Mouse (Mus musculus): ENCODE results near the gene Csnk2b.
"Not testable (repeated sequence)": the region's sequence is repeated elsewhere in the genome, so short reads cannot be mapped to it uniquely, and the experiment has no call there.

The Csnk2b gene

DNA sequence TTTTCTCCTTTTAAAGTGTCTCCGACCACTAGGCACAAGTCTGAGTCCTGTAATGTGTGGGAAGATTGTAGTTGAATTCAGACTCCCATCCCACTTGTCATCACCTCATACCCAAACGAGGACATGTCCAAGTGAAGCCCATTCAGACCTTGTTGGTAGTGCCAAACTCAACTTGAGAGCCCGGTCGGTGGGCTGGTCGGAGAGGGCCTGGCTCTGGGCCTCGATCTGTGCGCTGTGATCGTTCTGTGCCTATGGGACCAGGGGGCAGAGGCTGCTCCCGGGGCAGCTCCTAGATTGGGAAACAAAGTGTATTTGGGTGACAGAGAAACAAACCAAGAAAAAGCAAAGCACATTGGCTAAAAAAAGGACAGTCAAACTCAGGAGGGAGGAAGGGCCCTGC lies 31.2 kb upstream of the Csnk2b start:
- in situ Hi-C loops (cut with MboI), result no loop called here

DNA sequence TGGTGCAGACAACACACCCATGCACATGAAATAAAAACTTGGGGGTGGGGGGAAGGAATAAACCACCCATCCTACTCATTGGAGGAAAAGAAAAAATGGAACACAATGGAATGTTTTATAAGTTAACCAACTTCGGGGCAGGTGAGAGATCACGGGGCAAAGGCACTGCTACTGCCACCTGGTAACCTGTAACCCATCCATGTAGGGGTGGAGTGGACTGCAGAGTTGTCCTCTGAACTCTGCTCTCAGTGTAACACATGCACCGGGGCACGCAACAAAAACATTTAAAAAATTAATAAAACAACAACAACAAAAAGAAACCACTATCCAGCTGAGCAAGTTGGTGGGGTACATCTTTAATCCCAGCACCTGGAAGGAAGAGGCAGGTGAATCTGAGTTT lies 30.3 kb upstream of the Csnk2b start:
- in situ Hi-C loops (cut with MboI), result no loop called here

DNA sequence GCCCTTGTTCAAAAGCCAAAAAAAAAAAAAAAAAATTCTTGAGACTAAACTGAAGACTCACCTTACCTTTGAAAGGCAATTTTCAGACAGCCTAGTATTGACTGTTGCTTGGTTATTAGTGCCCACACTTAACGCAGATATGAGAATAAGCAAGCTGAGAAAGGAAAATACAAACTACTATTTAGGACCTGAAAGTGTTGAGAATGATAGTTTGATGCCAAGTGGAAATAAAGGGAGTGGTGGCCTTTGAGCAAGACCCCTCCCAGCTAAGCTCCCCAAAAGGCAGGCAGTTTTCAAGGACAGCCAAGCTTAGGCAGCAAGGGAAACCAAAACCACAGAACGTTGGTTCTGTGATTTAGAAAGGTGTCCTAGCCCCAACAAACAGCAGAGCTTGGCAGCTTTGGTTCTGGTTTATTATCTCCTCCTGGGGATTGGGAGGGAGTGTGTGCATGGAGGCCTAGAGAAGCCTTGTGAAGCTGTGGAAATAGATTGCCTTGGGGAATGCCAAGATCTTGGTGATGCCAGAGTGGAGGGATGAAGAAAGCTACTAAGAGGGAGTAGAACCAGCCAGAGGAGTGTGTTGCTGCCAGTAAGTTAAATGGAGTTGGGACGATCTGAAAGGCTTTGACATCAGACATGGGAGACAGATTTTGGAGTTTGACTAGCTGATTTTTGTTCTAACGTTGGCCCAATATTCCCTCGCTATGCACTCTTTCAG lies 26.2 kb upstream of the Csnk2b start:
- in situ Hi-C loops (cut with MboI), result no loop called here

DNA sequence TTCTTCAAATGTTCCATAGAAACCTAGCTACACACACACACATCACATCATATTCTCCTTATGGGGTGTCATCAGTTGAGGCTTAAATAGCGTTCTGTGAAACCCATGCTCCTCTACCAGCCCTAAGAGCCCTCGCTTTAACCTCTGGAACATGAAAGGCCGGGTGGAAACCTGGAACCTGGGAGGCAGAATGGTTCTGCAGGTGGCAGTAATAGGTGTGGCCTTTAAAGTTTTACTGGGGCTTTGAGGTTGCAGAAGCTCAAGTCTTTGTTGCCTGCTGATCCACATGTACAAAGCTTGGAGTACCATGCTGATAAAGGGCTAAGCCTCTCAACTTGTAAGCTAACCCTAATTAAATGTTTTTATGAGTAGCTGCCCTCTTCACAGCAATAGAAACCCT lies 25.5 kb upstream of the Csnk2b start:
- in situ Hi-C loops (cut with MboI), result no loop called here

DNA sequence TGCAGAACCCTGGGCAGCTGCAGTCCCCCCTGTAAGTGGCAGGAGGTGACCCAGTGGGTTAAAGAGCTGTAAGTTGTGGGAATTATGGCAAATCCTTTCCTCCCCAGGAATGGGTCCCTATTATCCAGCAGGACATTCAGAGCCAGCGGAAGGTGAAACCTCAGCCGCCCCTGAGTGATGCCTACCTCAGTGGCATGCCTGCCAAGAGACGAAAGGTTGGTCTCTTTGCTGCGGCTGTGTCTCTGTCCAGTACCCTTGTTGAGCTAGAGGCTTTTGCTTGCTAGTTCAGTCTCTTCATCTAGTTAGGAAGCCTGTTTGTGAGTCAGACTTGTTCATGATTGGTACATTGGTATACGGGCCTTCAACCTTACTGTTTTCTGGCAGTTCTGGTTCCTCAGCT lies 24.3 kb upstream of the Csnk2b start:
- in situ Hi-C loops (cut with MboI), result no loop called here

DNA sequence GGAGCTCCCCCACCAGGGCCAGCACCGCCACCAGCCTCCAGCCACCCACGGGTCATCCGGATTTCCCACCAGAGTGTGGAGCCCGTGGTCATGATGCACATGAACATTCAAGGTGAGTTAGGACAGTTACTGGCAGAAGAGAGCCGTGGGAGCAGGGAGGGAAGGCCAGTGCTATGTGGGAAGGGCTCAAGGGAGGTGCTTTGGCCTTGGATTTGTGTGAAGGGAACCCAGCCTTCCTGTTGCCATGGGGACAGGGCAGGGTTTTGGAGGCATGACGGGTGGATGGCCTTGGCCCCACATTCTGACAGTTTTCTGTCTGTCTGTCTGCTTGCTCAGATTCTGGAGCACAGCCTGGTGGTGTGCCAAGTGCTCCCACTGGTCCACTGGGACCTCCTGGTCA lies 20.1 kb upstream of the Csnk2b start:
- in situ Hi-C loops (cut with MboI), result no loop called here

DNA sequence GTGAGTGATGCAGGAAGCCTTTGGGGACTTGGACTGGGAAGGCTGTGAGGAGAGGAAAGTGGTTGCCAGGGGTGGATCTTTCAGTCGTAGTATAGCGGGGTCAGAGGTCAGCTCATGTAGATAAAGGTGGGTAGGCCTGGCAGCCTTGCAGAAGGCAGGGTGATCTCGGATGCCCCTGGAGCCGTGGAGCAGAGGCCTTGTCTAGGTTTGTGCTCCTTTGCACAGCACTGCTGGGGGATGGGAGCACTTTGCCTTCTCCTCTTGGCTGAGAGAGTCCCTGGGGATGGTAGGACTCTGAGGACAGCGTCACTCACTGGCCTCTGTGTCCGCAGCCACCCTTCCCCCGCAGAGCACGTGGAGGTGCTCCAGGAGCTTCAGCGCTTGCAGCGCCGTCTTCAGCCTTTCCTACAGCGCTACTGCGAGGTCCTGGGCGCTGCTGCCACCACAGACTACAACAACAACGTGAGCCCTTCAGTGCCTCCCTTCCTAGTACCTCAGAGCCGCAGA lies 18.7 kb upstream of the Csnk2b start:
- in situ Hi-C loops (cut with MboI), result no loop called here

DNA sequence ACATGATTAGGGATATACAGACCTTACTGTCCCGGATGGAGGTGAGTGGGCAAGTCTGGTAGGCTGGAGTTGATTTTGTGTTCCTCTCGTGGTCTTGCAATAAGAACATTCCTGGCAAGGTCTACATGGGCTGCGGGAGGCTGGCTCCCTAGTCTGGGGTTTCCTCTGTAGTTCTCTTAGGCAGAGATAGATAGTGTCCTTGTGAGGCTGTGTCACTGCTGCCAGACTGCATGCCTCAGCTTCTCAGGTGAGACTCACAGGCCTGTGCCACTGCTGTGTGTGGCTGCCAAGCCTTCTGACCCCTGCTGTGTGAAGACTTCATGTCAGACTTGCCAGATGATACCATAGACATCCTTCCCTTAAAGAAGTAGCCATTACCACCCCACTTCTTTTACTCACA lies 17.4 kb upstream of the Csnk2b start:
- in situ Hi-C loops (cut with MboI), result no loop called here

DNA sequence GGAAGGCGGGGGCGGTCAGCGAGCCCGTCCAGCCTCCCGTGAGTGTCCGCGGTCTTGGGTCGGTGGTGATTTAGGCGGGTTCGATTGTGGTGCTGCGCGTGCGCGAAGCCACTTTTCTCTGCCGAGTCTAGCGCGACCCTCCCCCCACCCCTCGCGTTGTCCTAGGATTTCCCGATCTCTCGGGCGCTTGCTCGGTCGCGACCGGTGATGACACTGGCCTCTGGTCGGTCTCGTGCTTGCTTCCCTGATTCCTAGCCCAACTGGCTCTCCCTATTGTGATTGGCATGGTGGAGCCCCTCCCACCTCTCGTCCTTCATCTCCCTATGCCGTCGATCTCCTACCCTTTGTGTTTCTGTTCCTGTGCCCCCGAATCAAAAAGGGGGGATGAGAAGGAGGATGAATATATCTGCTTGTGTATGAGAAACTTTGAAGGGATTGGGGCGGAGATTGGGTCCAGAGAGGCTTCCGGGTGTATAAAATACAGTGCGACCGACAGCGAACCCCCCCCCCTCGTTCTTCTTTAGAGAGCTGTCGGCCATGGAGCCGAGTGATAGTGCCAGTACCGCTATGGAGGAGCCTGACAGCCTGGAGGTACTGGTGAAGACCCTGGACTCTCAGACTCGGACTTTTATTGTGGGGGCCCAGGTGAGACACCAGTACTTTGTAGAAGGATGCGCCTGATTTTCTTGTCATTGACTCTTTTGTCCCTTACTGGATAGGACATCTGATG lies 13.9 kb upstream of the Csnk2b start:
- in situ Hi-C loops (cut with MboI), result no loop called here

DNA sequence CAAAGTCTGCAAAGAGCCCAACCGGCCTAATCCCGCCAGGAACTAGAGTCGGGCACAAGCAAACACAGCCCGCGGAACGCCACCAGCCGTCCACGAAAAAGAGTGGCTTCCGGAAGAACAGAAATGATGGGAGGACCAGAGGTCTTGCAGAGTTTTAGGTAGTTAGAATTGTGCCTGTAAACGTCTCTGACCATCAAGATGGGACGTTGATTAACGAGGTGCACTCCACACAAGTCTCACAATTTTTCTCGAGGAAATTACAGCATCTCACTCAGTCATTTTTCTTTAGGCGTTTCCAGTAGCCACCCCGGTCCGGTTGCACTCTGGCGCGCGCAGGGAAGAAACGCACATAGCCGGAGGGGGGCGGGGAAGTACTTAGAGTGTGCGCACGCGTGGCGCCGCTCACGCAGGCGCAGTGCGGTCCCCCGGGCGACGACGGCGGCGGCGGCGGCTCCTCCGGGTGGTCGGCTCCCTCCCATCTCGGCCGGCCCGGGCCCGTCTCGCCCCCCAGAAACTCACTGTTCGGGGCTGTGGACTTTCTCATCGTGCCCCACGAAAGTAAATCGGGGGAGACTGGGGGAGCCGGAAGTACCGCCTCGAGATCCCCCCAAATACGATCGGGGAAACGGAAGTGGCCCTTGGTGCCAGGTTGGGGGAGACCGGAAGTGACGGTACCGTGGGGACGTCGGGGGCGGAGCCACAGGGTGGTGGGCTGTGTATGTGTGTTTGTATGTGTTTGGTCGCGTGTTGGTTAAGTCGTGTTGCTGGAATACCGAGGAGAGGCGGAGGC lies 13.1 kb upstream of the Csnk2b start, which contains the start of gene Bag6:
Gene Bag6, plus strand, starts transcription at position 378 of the 790 bp plus-strand sequence.
- in situ Hi-C loops (cut with MboI), result no loop called here

DNA sequence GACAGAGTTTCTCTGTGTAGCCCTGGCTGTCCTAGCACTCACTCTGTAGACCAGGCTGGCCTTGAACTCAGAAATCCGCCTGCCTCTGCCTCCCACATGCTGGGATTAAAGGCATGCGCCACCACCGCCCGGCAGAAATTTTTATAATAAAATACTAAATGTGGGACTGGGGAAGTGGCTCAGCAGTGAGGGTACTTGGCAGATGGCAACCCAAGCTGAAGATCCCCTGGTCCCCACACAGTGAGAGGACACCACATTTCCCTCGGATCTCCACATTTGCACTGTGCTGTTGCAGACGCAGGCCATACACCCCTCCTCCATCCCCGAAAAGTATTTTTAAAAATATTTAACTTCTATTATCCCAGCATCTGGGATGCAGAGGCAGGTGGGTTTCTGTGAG lies 11.7 kb upstream of the Csnk2b start:
- in situ Hi-C loops (cut with MboI), result no loop called here

DNA sequence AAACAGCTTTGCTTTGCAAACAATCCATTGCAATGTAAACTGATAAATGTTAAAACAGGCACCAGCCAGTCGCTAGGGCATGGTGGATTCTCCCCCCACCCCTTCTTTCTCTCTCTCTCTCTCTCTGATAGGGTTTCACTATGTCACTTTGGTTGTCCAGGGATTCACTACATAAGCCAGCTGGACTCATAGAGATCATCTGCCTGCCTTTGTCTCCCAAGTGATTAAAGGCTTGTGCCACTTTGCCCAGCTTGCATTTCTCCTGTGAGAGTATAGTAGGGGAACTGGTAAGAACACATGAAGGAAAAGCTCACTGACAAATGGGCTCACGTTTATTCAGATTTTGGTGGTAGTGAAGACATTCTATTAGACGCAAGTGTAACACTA lies 10.3 kb upstream of the Csnk2b start:
- in situ Hi-C loops (cut with MboI), result no loop called here

DNA sequence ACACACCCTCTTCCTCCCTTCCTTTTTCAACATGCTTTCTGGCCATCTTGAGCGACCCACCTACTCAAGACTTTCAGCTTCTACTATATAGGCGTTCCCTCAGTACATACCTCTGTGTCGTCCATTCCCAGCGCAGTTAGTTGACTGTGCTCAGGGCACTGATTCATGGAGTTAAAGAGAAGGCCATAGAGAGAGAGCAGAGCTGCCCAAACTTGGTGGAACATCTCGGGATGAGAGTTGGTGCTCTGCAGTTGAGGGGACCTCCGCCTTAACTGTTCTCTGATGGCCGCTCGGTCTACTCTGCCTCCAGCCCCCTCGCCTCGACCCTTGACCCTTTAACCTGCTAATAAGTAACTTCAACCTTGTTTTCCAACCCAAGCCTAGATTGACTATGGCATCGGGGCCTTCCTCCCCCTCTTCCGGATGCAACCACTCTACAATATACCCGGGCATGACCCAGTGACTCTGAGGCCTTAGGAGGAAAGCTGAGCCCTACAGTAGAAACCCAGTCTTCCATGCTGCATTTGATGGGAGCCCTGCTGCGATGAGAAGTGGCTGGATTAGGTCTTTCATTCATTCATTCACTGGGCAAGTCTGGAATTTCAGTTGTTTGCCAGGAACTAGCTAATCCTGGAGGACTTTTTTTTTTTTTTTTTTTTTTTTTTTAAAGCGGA lies 9.8 kb upstream of the Csnk2b start, which contains the start of gene Apom:
Gene Apom, minus strand, starts transcription at position 551 of the 674 bp plus-strand sequence.
- in situ Hi-C loops (cut with MboI), result no loop called here

DNA sequence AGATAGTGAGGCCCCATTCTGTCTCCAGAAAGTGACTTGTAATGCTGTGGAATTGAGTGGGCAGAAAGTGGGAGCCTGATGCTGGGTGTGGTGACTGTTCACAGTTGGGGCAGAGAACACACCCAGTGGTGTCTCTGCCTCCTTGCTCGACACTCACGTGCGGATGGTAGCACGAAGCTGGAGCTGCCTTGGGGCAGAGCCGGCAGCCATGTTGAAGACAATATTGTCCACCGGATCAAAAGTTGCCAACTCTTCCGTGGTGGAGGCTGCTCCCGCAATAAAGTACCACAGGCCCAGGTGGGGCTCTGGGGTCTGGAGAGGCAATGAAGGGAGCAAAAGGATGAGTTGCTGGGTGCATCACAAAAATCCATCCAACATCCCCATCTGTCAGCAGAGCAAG lies 9.2 kb upstream of the Csnk2b start:
- in situ Hi-C loops (cut with MboI), result no loop called here

DNA sequence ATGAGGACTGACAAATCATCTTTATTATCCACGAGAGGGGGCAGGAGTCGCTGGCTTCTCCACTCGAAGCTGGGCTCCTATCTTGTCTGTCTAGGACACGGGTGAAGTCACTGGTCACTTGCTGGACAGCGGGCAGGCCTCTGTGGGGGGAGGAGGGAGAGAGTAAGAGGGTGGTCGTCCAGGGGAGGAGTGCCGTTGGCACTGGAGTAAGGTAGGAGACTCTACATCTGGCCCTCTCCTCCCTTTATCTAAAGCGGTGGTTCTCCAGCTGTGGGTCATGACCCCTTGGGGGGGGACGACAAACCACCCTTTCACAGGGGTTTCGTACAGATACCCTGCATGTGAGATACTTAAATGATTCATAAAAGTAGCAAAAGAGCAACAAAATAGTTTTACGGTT lies 7.1 kb upstream of the Csnk2b start:
- in situ Hi-C loops (cut with MboI), result no loop called here

DNA sequence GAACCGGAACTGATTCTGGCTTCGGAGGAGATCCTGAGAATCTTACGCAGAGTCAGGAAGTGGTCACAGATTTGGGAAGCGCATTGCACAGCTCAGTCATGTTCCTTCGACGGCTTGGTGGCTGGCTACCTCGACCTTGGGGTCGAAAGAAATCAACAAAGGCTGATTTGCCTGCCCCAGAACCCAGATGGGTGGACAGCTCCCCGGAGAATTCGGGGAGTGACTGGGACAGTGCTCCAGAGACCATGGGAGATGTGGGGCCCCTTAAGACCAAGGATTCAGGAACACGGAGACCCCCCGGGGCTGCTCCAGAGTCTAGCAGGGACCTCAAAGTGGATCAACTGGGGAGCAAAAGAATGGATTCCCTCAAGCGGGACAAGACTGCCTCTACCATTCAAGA lies 5.2 kb upstream of the Csnk2b start:
- in situ Hi-C loops (cut with MboI), result no loop called here

DNA sequence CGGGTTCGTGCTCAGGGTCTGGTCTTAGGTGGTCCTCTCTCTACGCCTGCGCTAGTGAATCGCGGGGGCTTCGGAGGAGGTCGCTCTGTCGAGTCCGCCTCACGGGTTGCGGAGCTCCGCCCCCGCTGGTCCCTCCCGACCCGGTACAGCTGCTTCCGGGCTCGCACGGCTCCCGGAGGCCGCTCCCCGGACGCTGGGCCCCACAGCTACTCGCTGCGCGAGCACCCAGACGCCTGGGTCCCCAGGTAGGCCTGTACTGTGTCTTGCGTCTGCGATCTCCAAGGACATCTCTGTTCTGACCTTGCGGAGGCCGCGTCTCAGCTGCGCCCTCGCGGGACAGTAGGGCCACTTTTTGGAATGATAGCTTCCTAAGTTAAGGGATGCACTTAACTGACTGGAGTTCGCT lies 4.4 kb upstream of the Csnk2b start, which contains the start of gene D17H6S53E:
Gene D17H6S53E, plus strand, starts transcription at position 168 of the 406 bp plus-strand sequence.
- in situ Hi-C loops (cut with MboI), result no loop called here

DNA sequence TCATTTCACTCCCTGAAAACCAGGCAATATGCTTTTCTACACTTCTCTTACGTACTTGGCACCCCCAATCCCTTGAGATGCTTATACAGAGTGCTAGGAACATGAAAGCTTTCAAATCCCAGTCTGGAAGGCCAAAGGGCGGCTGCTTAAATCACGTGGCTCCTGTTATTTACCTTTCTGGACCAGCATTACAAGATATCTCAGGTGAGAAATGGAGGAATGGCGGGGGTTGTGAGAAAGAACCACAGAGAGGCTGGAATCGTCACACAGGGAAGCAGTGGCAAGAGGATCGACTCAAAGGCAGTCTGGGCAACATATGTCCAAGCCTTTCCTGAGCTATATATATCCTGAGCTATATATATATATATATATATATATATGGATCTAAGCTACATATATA lies 3.7 kb upstream of the Csnk2b start:
- in situ Hi-C loops (cut with MboI), result no loop called here

DNA sequence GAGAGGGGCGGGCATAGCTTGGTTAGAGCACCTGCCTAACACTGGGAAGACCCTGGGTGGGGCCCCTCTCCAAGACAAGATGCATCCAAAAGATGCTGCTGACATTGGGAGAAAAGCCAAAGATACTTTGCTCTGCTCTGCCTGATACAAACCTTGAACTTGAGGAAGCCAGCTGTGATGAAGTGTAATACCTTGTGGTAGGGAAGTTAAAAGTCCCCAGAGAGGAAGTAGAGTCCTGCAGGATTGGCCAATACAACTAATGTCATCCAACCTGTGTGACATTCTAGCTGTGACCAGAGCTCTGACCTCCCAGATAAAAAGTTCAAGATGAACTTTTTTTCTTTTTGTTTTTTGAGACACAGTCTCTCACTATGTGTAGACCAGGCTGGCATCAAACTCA lies 3.2 kb upstream of the Csnk2b start:
- in situ Hi-C loops (cut with MboI), result no loop called here

DNA sequence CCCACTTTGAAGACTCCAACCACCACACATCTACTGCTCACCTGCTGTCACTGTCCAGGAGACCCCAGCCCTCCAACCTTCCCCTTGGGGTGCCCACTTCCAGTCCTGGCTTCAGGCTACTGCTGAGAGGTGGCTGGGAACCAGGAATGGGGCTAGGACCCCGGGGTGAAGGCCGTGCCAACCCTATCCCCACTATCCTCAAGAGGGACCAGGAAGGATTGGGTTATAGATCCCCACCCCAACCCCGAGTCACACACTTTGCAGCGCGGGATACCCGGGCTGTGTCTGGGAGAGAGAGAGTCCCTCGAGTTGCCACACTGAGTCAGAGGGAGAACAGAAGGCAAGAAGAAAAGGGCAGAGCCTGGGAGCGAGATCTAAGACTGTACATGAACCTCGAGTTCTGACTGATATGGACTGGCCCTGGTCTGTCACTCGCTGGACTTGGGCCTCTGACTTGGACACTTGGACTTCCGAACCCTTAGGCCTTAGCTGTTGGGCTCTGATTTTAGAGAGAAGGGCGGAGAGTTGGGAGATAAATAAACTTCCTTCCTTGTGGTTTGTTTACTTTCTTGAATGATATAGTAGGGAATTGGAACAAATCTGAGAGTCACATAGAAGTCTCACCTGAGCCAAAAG lies 2.5 kb upstream of the Csnk2b start:
- in situ Hi-C loops (cut with MboI), result not testable (repeated sequence)

DNA sequence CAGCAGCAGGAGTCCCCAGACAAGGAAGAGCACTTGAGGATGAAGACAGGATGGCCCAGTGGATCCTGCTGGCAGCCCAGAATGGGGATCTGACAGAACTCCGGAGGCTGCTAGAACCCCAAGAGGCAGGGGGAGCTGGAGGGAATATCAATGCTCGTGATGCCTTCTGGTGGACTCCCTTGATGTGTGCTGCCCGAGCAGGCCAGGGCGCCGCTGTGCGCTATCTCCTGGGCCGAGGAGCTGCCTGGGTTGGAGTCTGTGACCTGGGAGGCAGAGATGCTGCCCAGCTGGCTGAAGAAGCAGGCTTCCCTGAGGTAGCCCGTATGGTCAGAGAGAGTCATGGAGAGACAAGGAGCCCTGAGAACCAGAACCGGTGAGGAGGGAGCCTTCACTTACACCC lies 1.4 kb upstream of the Csnk2b start:
- in situ Hi-C loops (cut with MboI), result not testable (repeated sequence)

Data from mature B cell (primary cell).